In the genomic region with DNA sequence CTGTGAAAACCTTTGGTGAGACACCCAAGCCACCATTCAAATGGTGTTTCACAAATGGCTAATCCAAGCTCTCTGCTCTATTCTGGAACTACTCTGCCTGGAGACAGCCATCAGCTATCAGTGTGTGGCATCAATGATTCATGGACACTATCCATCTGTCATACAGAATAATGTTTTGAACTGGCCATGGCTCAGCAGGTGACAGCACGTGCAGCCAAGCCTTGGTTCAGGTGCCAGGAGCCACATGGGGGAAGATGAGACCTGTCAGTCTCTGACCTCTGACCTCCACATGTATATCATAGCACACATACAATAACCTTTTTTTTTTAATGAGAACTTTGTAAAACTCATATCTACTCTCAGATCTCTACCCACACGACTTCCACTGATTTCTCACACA, we compare ENCODE assay signal across 29 mouse cellular contexts. TPM values are rescaled to one million over a fixed set of nuclear protein-coding genes. Genes with fewer than 3 reads are reported as not detected.
DNase-seq lines count a peak whose midpoint lies in the region; TF ChIP-seq lines count a peak whose summit lies in the region.
"Had no signal": no experiment of that assay in that cellular context is flagged by ENCODE, and none has a peak within 500 bp of the region (broad histone marks: within the 10 kb centered on the region; RNA-seq: fewer than 3 reads in every experiment).

No protein-coding gene starts in this region.

- H3K27ac ChIP-seq in layer of hippocampus, adult 2 months, result peak overlapping the region; percentile 64
- H3K27ac ChIP-seq: embryonic facial prominence, embryonic 10.5 days; embryonic facial prominence, embryonic 15.5 days; gastrocnemius, adult 2 months; heart, adult 2 months; hindbrain, embryonic 15.5 days; kidney, embryonic 15.5 days; liver, embryonic 15.5 days; midbrain, embryonic 15.5 days; stomach, postnatal 0 days had no signal

- H3K4me3 ChIP-seq in layer of hippocampus, adult 2 months, result no peak overlapping the region
- H3K4me3 ChIP-seq: embryonic facial prominence, embryonic 10.5 days; embryonic facial prominence, embryonic 15.5 days; gastrocnemius, adult 2 months; heart, adult 2 months; heart, embryonic 12.5 days; hindbrain, embryonic 15.5 days; kidney, embryonic 15.5 days; liver, embryonic 15.5 days; midbrain, embryonic 15.5 days had no signal

- no peak for TF ChIP-seq CTCF in layer of hippocampus, adult 2 months (conservative IDR thresholded peaks at IDR 0.05)

- no peak for DNase-seq in layer of hippocampus, adult 2 months (ENCODE audit: low spot score in 2 of 2)
- no peak for DNase-seq in layer of hippocampus, postnatal 10 days (ENCODE audit: low spot score in 2 of 2)
- peak; percentile 87 for DNase-seq in brain, adult 2 months (ENCODE audit: low read depth, low spot score)
- peak; percentile 76 for DNase-seq in cerebellum, adult 8-10 months
- DNase-seq in cerebellum, postnatal 25 days, result peak; percentile 85 to 88
- no peak for DNase-seq in frontal cortex, postnatal 14 days (ENCODE audit: low spot score in 2 of 2)
- DNase-seq in adrenal gland, postnatal 25 days, result no peak
- DNase-seq: adrenal gland, postnatal 10 days; B cell, adult 2 months; gastrocnemius, adult 2 months; gastrocnemius, postnatal 36 days; heart, adult 2 months; kidney, adult 18-20 months; kidney, postnatal 36 days; layer of hippocampus, postnatal 36 days; liver; lung, embryonic 14.5 days; lung, postnatal 14 days; right cerebral cortex, postnatal 4 days; thymus, adult 18-20 months; thymus, postnatal 36 days had no signal

RNA-seq across cellular contexts. Expression of a gene that starts 32.3 kb away (rescaled TPM):
- 100 to 1,000 TPM; 374 to 406 TPM for total RNA-seq in layer of hippocampus, adult 2 months (2021)
- total RNA-seq in layer of hippocampus, postnatal 10 days (2021), result 100 to 1,000 TPM; 343 to 364 TPM
- 38.4 and 38.7 TPM in 2 replicates for total RNA-seq in adrenal gland, postnatal 25 days (2021)

RNA-seq across cellular contexts. Expression of a gene that starts 32.3 kb away (rescaled TPM):
- total RNA-seq in layer of hippocampus, adult 2 months (2021), result 10 to 100 TPM; 88.5 to 98.8 TPM
- 100 to 1,000 TPM; 108 to 112 TPM for total RNA-seq in layer of hippocampus, postnatal 10 days (2021)
- 63.1 and 68.0 TPM in 2 replicates for total RNA-seq in adrenal gland, postnatal 25 days (2021)

Comparison
In these comparisons a context has a peak if more than half of its experiments do, and no peak if none do; other contexts are left out.
1. DNase-seq: peak in brain, adult 2 months (single experiment), cerebellum, adult 8-10 months (single experiment) and cerebellum, postnatal 25 days (2 of 2); none in layer of hippocampus, adult 2 months (0 of 2), layer of hippocampus, postnatal 10 days (0 of 2), frontal cortex, postnatal 14 days (0 of 2) and adrenal gland, postnatal 25 days (single experiment).